Mouse (Mus musculus) urinary bladder, postnatal 25 days (tissue): ENCODE data around the gene Zrsr1.

Experiments
- DNase-seq: peaks from one replicate; pipeline ENCODE4 v3.0.0; 2022; ENCODE audit warnings: low spot score

Zrsr1 gene

GRCm38 (mm10) chr11:22971835-22972709 lies at the start of gene Zrsr1:
Gene Zrsr1, plus strand, starts transcription at chr11:22972005.
- DNase-seq = peak; percentile 35

DNA sequence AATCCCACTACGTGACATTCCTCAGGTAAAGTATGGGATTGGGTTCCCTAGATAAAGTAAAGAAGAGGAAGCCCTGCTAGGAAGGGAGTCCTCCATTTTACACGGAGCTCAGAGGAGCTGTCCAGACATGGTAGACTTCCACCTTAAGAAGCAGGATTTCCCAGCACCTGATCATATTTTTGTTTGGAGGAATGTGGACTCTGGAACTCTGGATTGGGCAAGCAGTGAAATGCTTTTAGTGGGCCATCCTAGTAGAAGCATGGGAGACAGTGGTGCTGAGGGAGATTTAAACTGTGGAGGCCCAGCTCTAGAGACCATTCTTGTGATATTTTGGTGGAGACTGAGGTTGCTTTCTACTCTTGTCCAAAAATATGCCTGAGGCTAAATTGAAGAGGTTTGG lies 49.3 kb upstream of the Zrsr1 start:
- DNase-seq = no peak

DNA sequence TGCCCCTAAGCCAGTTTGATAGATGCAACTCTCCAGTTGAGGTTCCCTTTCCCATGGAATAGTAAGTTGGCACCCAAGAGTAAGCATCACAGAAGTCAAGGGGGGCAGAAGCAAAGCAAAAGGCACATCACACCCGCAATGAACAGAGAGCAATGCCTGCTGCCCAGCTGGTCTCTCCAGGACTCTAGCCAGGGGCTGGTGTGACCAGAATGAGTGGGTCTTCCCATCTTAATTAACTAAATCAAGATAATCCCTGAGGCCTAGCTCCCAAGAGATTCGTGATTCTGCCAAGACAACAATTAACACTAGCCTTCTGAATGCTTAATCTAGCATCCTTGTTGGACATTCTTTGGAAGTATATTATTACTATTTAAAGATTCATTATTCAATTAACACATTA lies 48.2 kb upstream of the Zrsr1 start:
- DNase-seq = no peak

DNA sequence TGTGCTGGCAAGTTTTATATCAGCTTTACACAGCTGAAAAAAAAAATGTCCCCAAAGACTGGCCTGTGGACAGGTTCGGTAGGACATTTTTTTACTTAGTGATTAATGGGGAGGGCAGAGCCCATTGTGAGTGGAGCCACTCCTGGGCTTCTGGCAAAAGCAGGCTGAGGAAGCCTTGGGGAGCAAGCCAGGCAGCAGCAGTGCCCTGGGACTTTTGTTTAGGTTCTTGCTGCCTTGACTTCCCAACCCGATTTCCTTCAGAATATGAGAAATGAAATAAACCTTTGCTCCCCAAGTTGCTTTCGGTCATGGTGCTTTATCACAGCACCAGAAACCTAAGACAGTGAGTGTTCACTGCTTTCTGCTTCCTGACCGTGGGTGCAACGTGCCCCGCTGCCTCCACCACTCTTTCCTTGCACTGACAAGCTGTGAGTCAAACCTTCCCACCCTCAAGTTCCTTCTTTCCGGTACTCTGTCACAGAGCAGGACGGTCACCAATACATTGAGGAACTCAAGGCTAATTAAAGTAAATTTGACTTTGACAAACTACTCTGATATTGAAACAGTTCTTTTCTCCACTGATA lies 43.1 kb upstream of the Zrsr1 start:
- DNase-seq = no peak

DNA sequence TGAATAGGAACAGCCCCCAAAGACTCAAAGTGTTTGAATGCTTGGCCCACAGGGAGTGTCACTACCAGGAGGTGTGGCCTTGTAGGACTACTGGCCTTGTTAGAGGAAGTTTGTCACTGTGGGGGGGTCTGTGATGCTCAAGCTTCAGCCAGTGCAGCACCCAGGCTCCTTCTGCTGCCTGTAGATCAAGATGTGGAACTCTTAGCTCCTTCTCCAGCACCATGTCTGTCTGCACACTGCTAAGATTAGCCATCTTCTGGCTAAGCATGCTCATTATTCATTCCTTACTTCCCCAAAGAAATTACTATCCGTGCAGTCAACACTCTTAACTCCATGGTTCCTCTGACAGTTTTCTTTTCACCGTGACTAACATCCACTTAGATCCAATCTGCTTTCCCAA lies 41.7 kb upstream of the Zrsr1 start:
- no peak for DNase-seq

- DNase-seq = no peak
Measured at GRCm38 (mm10) chr11:22931320-22931905, 40.4 kb upstream of the Zrsr1 start.

DNA sequence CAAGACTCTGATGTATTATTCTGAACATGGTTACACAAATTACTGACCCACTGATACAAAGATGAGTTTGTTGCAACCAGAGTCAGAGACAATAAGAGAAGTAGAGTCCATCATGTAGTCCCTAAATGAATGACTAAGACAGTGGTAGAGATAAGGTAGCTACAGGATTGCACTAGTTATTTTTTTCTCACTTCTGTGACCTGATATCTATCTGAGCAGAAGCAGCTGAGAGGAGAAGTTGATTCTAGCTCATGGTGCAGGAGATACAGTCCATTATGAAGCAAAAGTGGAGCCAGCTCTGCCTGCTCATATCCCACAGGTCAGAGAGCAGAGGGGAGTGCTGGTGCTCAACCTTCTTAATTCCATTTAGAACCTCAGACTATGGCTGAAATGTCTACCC lies 39.6 kb upstream of the Zrsr1 start:
- DNase-seq = no peak

- no peak for DNase-seq
Measured at GRCm38 (mm10) chr11:22936446-22937125, 35.2 kb upstream of the Zrsr1 start.

- DNase-seq = no peak
Measured at GRCm38 (mm10) chr11:22937716-22938316, 34.0 kb upstream of the Zrsr1 start.

- no peak for DNase-seq
Measured at GRCm38 (mm10) chr11:22938983-22939382, 32.8 kb upstream of the Zrsr1 start.

GRCm38 (mm10) chr11:22949101-22949500 lies 22.7 kb upstream of the Zrsr1 start:
- DNase-seq = no peak

GRCm38 (mm10) chr11:22950131-22950530 lies 21.7 kb upstream of the Zrsr1 start:
- DNase-seq = no peak

DNA sequence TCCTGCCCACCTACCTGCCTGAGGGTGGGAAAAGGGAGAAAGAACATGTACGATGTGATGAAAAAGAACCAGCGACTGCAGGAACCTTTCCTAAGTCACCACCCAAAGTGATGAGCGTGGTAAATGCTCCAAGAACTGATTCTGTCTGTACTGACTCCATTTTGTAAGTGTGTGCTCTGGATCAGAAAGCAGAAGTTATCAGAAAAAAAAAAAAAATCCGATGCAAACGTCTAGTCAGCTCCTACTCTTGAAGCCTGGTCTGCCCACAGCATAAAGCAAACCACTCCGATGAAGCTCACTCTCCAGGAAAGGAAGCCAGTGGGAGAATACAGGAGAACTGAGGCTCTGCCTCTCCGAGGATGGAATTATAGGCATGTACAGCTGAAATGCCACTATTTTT lies 19.1 kb upstream of the Zrsr1 start:
- no peak for DNase-seq

DNA sequence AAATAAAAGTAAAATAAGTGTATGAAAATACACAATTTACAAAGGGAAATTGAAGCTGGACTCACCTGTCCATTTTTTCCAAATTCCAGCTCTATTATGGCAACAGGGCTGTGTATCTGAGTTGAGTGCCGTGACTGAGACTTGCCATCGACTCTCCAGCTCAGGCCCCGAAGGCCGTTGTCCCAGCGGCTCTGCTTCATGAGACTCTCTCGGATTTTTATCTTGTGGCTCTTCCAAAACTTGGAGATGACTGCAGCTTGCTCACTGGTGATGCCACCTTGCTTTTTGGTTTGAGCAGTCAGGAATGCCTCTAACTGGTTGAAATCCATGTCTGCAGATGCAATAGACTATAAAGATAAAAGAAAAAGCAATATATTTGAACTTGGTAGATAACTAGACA lies 15.5 kb upstream of the Zrsr1 start:
- no peak for DNase-seq

DNA sequence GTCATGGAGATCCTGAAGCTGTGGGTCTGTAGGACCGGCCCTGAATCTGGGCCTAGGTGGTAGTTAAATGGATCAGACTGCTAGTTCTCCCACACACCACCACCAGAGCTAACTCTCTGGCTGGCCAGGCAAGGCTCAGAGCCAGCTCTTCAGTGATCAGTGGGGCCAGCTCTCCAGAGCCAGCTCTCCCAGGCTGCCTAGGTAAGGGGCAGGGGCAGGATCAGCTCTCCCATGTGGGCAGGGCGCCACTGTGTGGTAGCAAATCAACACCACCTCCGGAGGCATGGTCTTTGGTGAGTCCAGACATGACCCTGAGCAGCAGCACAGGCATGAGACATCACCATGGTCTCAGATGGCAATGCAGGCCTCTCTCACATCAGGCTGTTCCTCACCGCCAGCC lies 15.0 kb upstream of the Zrsr1 start:
- peak; percentile 30 for DNase-seq

DNA sequence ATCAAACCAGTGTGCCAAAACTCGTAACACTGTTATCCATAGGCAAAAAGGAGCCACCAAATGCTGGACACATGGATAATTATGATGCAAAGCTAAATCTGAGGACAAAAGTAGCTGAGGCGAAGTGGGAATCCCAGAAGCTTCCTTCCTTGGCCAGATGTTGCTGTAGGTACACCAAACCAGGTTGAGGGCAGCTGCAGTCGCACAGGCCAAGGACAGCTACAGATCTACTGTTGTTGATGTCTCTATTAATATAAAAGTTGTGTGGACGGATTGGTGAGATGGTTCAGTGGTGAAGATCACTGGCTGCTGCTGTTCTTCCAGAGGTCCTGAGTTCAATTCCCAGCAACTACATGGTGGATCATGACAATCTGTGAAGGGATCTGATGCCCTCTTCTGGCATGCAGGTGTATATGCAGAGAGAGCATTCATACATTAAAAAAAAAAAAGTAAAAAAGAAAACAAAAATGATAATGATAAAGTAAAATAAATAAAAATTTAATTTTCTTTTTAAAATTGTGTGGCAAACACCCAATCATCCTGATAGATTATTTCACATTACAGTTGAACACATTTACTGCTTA lies 13.9 kb upstream of the Zrsr1 start:
- DNase-seq = no peak

DNA sequence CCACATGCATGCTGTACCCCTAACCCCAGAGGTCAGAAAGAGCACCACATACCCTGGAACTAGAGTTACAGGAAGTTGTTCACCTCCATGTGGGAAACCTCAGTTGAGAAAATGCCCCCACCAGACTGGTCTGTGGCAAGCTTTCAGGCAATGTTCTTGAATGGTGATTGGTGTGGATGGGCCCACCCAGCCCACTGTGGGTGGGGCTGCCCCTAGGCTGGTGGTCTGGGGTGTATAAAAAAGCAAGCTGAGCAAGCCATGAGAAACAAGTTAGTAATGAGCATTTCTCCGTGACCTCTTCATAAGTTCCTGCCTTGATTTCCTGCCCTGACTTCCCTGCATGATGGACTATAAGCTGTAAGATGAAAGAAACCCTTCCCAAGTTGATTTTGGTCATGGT lies 9.7 kb upstream of the Zrsr1 start:
- DNase-seq = no peak

DNA sequence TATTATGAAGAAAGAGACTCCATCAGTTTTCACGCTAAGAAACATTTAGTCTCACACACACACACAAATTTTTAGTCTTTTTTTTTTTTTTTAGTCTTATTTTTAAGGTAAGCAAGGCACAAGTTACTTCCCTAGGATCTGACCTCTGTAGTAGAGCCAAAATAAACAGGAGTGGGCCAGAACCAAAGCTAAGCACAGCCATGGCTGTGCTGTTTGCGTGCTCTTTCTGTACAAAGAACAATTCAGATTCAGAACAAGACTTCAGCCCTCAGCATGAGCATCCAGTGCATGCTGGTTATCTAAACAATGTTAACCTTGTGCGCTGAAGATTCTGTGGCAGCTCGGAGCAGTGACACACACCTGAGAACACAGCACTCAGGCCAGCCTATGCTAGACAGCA lies 7.4 kb upstream of the Zrsr1 start:
- no peak for DNase-seq

DNA sequence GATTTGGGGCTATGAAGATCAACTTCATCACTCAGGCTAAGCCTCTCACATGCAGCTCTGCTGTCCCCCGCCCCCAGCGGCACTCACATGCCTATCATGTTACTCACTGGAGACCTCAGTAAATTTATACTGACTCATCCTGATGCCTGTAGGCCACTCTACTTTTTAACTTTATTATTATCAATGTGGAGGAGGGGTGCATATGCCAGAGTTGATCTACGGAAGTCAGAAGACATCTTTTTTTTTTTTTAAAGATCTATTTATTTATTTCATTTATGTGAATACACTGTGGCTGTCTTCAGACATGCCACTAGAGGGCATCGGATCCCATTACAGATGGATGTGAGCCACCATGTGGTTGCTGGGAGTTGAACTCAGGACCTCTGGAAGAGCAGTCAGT lies 6.3 kb upstream of the Zrsr1 start:
- DNase-seq = no peak

DNA sequence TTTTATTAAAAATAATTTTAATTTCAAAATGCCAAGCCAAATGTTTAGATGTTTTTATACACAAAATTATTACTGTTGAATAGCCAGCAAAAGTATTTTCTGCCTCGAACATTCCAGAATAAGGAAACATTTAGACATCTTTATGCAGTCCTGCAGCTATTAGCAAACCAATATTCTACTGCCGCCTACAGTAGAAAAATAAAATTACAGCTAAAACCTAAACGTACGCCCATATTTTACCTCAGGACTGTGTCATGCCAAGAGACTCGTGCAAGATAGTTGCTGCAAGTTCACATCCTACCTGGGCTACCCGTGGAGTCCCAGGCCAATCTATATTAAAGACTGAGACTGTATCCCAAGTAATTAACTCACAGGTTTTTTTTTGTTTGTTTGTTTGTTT lies 2.3 kb upstream of the Zrsr1 start:
- no peak for DNase-seq

DNA sequence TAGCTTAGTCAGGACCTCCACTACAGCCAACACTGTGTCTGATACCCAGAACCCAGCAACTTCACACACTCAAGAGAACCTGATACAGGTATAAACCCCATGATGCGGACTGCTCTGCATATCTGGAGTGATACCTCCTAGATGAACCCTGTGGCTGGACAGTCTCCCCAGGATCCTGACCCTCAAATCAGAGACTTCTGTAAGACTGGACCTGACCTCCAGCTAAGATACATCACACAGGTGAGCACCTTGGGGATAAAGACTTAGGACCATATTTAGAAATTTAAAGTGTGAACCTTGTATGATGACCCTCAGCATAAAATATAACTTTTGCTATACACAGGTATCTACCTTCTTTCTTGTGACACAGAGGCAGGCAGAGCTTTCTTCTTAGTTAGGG lies 1.3 kb upstream of the Zrsr1 start:
- no peak for DNase-seq
